Mouse (Mus musculus) intestine, embryonic 16.5 days (tissue): ENCODE data around the gene Rasa4. TPM values are rescaled to one million over a fixed set of nuclear protein-coding genes. Genes with fewer than 3 reads are reported as not detected.
A peak's percentile ranks its signal among the peaks of the same experiment; 100 is the strongest.

ENCODE experiments used
- ATAC-seq: fragments of 200-750 bp; cut with Nextera tagmentation; 2 replicates; pipeline ENCODE4 v1.8.0; 2017; ENCODE audit warnings: moderate TSS enrichment, moderate library complexity
- H3K27ac ChIP-seq: fragments of 300-500 bp; sonication (generic); 2 replicates; pipeline ENCODE4 v1.5.1; 2014; ENCODE audit warnings: mild to moderate bottlenecking, low read length
- H3K27me3 ChIP-seq: fragments of 300-500 bp; sonication (generic); replicated peaks from 2 replicates; pipeline ENCODE4 v1.6.1; 2014; ENCODE audit warnings: low read length, control low read depth, mixed read lengths; ENCODE audit not compliant: control insufficient read depth, insufficient read depth
- H3K36me3 ChIP-seq: fragments of 300-500 bp; sonication (generic); 2 replicates; pipeline ENCODE4 v1.6.1; 2014; ENCODE audit warnings: low read length, control low read depth; ENCODE audit not compliant: control insufficient read depth, insufficient read depth
- H3K4me1 ChIP-seq: fragments of 300-500 bp; sonication (generic); 2 replicates; pipeline ENCODE4 v1.6.1; 2014; ENCODE audit warnings: low read length, control low read depth, mixed read lengths; ENCODE audit not compliant: control insufficient read depth, insufficient read depth
- H3K4me2 ChIP-seq: fragments of 300-500 bp; sonication (generic); 2 replicates; pipeline ENCODE4 v1.6.1; 2014; ENCODE audit warnings: low read depth, low read length, control low read depth
- H3K4me3 ChIP-seq: fragments of 300-500 bp; sonication (generic); 2 replicates; pipeline ENCODE4 v1.5.1; 2014; ENCODE audit warnings: mild to moderate bottlenecking, low read length
- H3K9ac ChIP-seq: fragments of 300-500 bp; sonication (generic); 2 replicates; pipeline ENCODE4 v1.6.1; 2014; ENCODE audit warnings: low read depth, low read length
- H3K9me3 ChIP-seq: fragments of 300-500 bp; sonication (generic); 2 replicates; pipeline ENCODE4 v1.6.1; 2016; ENCODE audit warnings: low read length, control low read depth; ENCODE audit not compliant: control insufficient read depth
- WGBS: fragments of 180-500 bp; shearing (Covaris S2); extraction: QIAGEN DNeasy Blood & Tissue Kit; methylation state at CpG from one replicate; pipeline ENCODE4 v1.1.7; 2014; 5-methylcytosine and 5-hydroxymethylcytosine counted together
- polyA plus RNA-seq: library from polyadenylated mRNA; unstranded; fragments of >200 nt; fragmentation: Nextera tagmentation; extraction: Ambion mirVana; gene quantifications from 2 replicates; pipeline ENCODE4 v1.2.1, GENCODE M21; 2015

Rasa4 gene
- polyA plus RNA-seq, 1 experiment from 2014 or later: 18.5 TPM

- H3K4me1 ChIP-seq: peaks cover 8% of the 10 kb centered on the region
- H3K4me3 ChIP-seq: no peak overlapping the region
- H3K27ac ChIP-seq: no peak overlapping the region
- no peak overlapping the region for H3K4me2 ChIP-seq
- ATAC-seq: no peak
- no peaks in the 10 kb centered on the region for H3K9me3 ChIP-seq
- no peaks in the 10 kb centered on the region for H3K36me3 ChIP-seq
- no peaks in the 10 kb centered on the region for H3K27me3 ChIP-seq
- WGBS: 93% methylated on average over 5 of the region's 5 CpGs
- H3K9ac ChIP-seq: no peak overlapping the region
Observed at GRCm38 (mm10) chr5:136078136-136078535, 5.6 kb upstream of the Rasa4 start.

- Histone ChIP-seq H3K4me3 (no peak overlapping the region), H3K27ac (no peak overlapping the region), H3K27me3 (no peaks in the 10 kb centered on the region), H3K9me3 (no peaks in the 10 kb centered on the region), H3K4me2 (no peak overlapping the region), H3K4me1 (peaks cover 9% of the 10 kb centered on the region), H3K9ac (no peak overlapping the region), H3K36me3 (no peaks in the 10 kb centered on the region)
- no peak for ATAC-seq
- WGBS: 82% methylated on average over 4 of the region's 4 CpGs
Observed at GRCm38 (mm10) chr5:136082345-136082744, 1.4 kb upstream of the Rasa4 start.

- Histone ChIP-seq H3K4me3 (peak overlapping the region; percentile 71), H3K27ac (peak overlapping the region; percentile 66), H3K9ac (peak overlapping the region; percentile 72), H3K4me1 (peaks cover 9% of the 10 kb centered on the region), H3K36me3 (no peaks in the 10 kb centered on the region), H3K27me3 (no peaks in the 10 kb centered on the region), H3K4me2 (peak overlapping the region; percentile 82), H3K9me3 (no peaks in the 10 kb centered on the region)
- ATAC-seq: peak; percentile 30
- 2% methylated on average over 23 of the region's 23 CpGs for WGBS
Observed at GRCm38 (mm10) chr5:136084144-136084881, 597 bp downstream of the Rasa4 start.

- Histone ChIP-seq H3K9me3 (no peaks in the 10 kb centered on the region), H3K4me2 (peak overlapping the region; percentile 82), H3K27ac (peak overlapping the region; percentile 66), H3K9ac (peak overlapping the region; percentile 72), H3K4me3 (peak overlapping the region; percentile 71), H3K36me3 (no peaks in the 10 kb centered on the region), H3K27me3 (no peaks in the 10 kb centered on the region), H3K4me1 (peaks cover 9% of the 10 kb centered on the region)
- ATAC-seq: peak; percentile 30
- WGBS: 15% methylated on average over 21 of the region's 21 CpGs
Observed at GRCm38 (mm10) chr5:136084891-136085651, 1.4 kb downstream of the Rasa4 start.

GRCm38 (mm10) chr5:136086290-136086689, 2.6 kb downstream of the Rasa4 start:
- no peak overlapping the region for H3K4me3 ChIP-seq
- no peak overlapping the region for H3K4me2 ChIP-seq
- no peak overlapping the region for H3K9ac ChIP-seq
- H3K36me3 ChIP-seq: no peaks in the 10 kb centered on the region
- no peaks in the 10 kb centered on the region for H3K9me3 ChIP-seq
- no peak for ATAC-seq
- H3K27me3 ChIP-seq: no peaks in the 10 kb centered on the region
- H3K27ac ChIP-seq: no peak overlapping the region
- peaks cover 9% of the 10 kb centered on the region for H3K4me1 ChIP-seq
- 92% methylated on average over 8 of the region's 8 CpGs for WGBS

GRCm38 (mm10) chr5:136088821-136089575, 5.3 kb downstream of the Rasa4 start:
- H3K4me1 ChIP-seq: peaks cover 9% of the 10 kb centered on the region
- no peak overlapping the region for H3K4me2 ChIP-seq
- H3K9me3 ChIP-seq: no peaks in the 10 kb centered on the region
- H3K27me3 ChIP-seq: no peaks in the 10 kb centered on the region
- no peak overlapping the region for H3K27ac ChIP-seq
- H3K36me3 ChIP-seq: no peaks in the 10 kb centered on the region
- no peak overlapping the region for H3K9ac ChIP-seq
- H3K4me3 ChIP-seq: no peak overlapping the region
- ATAC-seq: no peak
- 22% methylated on average over 14 of the region's 14 CpGs for WGBS

- H3K4me2 ChIP-seq: no peak overlapping the region
- no peaks in the 10 kb centered on the region for H3K9me3 ChIP-seq
- H3K27ac ChIP-seq: no peak overlapping the region
- WGBS: 69% methylated on average over 5 of the region's 5 CpGs
- no peak overlapping the region for H3K4me3 ChIP-seq
- H3K27me3 ChIP-seq: no peaks in the 10 kb centered on the region
- no peak for ATAC-seq
- no peaks in the 10 kb centered on the region for H3K36me3 ChIP-seq
- H3K9ac ChIP-seq: no peak overlapping the region
- H3K4me1 ChIP-seq: no peaks in the 10 kb centered on the region
Observed at GRCm38 (mm10) chr5:136091927-136092326, 8.2 kb downstream of the Rasa4 start.

GRCm38 (mm10) chr5:136094249-136095010, 10.7 kb downstream of the Rasa4 start:
- ATAC-seq: no peak
- Histone ChIP-seq H3K9ac (no peak overlapping the region), H3K27me3 (no peaks in the 10 kb centered on the region), H3K36me3 (no peaks in the 10 kb centered on the region), H3K4me3 (no peak overlapping the region), H3K4me2 (no peak overlapping the region), H3K27ac (no peak overlapping the region), H3K9me3 (no peaks in the 10 kb centered on the region), H3K4me1 (no peaks in the 10 kb centered on the region)
- 68% methylated on average over 8 of the region's 8 CpGs for WGBS

GRCm38 (mm10) chr5:136095089-136095488, 11.4 kb downstream of the Rasa4 start:
- 76% methylated on average over 7 of the region's 7 CpGs for WGBS
- ATAC-seq: no peak
- H3K27ac ChIP-seq: no peak overlapping the region

More at GRCm38 (mm10) chr5:136095089-136095488, 11.4 kb downstream of the Rasa4 start:
- Histone ChIP-seq H3K9ac (no peak overlapping the region), H3K4me2 (no peak overlapping the region), H3K27me3 (no peaks in the 10 kb centered on the region), H3K9me3 (no peaks in the 10 kb centered on the region), H3K4me1 (no peaks in the 10 kb centered on the region), H3K36me3 (no peaks in the 10 kb centered on the region), H3K4me3 (no peak overlapping the region)
